Mouse (Mus musculus): ENCODE results near the gene Nlrp4e.
"Not testable (repeated sequence)": the region's sequence is repeated elsewhere in the genome, so short reads cannot be mapped to it uniquely, and the experiment has no call there.

The Nlrp4e gene

DNA sequence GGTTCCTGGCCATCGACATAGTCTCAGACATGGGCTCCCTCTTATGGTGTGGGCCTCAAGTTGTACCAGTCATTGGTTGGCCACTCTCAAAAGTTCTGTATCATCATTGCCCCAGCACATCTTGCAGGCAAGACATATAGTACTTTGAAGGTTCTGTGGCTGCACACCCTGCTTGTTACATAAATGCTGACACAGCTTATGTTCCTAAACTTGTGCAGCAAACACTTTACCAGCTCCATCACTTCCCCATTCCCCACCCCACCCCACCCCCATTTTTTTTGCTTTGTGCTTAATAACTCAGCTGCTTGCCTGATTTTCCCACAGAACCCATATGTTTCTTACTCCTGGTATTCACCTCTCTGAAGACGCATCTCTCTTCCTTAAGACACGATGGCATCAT is at the start of gene Nlrp4e:
Gene Nlrp4e (plus strand): TSS at position 301 of the 400 bp plus-strand sequence.
- not testable (repeated sequence) for DNase-seq

DNA sequence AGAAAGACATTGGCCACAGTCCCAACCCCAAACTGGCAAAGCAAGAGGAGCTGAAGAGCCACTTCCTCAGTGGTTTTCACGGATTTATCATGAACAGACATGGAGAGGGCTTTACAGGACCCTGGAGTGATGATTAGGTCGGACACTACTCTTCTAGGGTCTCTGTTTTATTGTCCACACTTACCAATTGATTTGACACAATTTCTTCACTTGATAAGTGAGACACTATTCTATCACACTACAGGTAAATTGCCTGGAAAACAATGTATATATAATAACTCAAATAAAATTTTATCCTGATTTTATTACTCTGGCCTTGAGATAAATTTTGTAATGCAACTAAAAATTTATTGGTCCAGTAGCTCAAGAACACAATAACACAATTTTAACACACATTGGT is 49.4 kb upstream of the Nlrp4e start, which contains the start of gene Vmn1r166:
Gene Vmn1r166 (minus strand): TSS at position 101 of the 400 bp plus-strand sequence.
- not testable (repeated sequence) for DNase-seq

DNA sequence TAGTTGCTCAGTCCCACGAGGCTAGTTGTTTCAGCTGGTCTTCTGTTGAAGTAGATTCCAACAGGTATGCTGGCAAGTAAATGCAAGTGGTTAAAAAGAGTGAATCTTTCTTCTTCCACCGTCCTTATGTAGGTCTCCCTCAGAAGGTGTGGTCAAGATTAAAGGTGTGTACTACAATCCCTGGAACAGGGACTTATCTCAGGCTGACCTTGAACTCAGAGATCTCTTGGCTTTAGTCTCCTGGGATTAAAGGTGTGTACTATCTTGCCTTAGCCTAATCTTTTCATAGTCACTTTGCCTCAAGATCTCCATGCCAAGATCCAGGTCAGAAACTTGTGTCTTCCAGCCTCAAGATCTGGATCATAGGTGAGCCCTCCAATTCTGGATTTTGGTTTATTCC is 22.2 kb upstream of the Nlrp4e start, which contains the start of gene Gm6902:
Gene Gm6902 (minus strand): TSS at position 101 of the 400 bp plus-strand sequence.
- DNase-seq = not testable (repeated sequence)

DNA sequence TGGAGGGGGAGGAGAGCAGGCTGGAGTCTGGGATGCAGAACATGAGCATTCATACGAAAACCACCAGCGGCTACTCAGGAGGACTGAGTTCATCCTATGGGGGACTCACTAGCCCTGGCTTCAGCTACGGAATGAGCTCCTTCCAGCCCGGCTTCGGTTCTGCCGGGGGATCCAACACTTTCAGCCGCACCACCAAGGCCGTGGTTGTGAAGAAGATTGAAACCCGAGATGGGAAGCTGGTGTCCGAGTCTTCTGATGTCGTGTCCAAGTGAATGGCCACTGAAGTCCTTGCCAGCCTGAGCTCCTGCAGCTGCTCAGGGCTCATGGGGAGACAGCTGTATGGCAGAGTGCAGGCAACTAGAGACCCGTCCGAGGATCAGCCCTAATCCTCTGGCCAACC is 57.3 kb downstream of the Nlrp4e start:
- not testable (repeated sequence) for DNase-seq

DNA sequence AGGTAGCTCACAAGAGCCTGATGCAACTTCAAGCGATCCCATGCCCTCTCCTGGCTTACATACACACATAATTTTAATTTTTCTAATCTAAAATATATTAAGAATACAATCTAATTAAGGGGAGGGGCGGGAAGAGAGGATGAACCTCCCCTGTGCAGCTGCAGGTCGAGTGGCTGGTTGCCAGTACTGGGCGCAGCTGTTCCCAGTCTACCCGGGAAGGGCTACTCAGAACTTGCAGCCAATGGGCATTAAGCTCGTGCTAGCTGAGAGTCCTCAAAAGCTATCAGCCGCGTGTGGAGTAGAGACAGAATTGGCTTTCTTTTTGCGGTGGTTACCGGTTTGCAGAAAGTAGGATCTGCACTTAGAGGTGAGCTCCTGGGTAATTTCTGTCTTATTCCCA is 84.6 kb downstream of the Nlrp4e start, which contains the start of gene Nlrp5:
Gene Nlrp5 (plus strand): TSS at position 301 of the 400 bp plus-strand sequence.
- DNase-seq = no peak
